Mouse (Mus musculus): Measurements from ENCODE around the gene Sds. TPM values are rescaled to one million over a fixed set of nuclear protein-coding genes. Genes with fewer than 3 reads are reported as not detected.

Sds gene
- polyA plus RNA-seq, 1 experiment = 5.2 TPM

- H3K4me1 ChIP-seq (ENCODE audit: control insufficient read depth, insufficient read depth, low read length) = peaks cover 5% of the 10 kb centered on the region
- no peak overlapping the region for H3K27ac ChIP-seq (ENCODE audit: control insufficient read depth, insufficient read depth, low read depth, low read length, poor library complexity)
- TF ChIP-seq CTCF (IDR thresholded peaks at IDR 0.05; ENCODE audit: control insufficient read depth, insufficient read depth, low read length) (no peak), POLR2A (IDR thresholded peaks at IDR 0.05; ENCODE audit: borderline replicate concordance, control insufficient read depth, low read depth, low read length) (no peak)
- H3K4me3 ChIP-seq (replicated peaks; ENCODE audit: control insufficient read depth, low read depth, low read length) = no peak overlapping the region
- 53% methylated on average over 9 of the region's 9 CpGs for WGBS
Measured at GRCm38 (mm10) chr5:120506490-120506889, 30.2 kb downstream of the Sds start.

GRCm38 (mm10) chr5:120507311-120507710, 31.0 kb downstream of the Sds start:
- 62% methylated on average over 4 of the region's 4 CpGs for WGBS
- no peak for TF ChIP-seq POLR2A (IDR thresholded peaks at IDR 0.05; ENCODE audit: borderline replicate concordance, control insufficient read depth, low read depth, low read length)
- TF ChIP-seq CTCF (IDR thresholded peaks at IDR 0.05; ENCODE audit: control insufficient read depth, insufficient read depth, low read length) = no peak
- Histone ChIP-seq H3K27ac (ENCODE audit: control insufficient read depth, insufficient read depth, low read depth, low read length, poor library complexity) (no peak overlapping the region), H3K4me3 (replicated peaks; ENCODE audit: control insufficient read depth, low read depth, low read length) (no peak overlapping the region), H3K4me1 (ENCODE audit: control insufficient read depth, insufficient read depth, low read length) (peaks cover 5% of the 10 kb centered on the region)

- Histone ChIP-seq H3K27ac (ENCODE audit: control insufficient read depth, insufficient read depth, low read depth, low read length, poor library complexity) (peak within 1 kb of the TSS; percentile 67), H3K4me1 (ENCODE audit: control insufficient read depth, insufficient read depth, low read length) (peaks cover 4% of the 10 kb centered on the region; the same call in 1 of the 2 replicates), H3K4me3 (replicated peaks; ENCODE audit: control insufficient read depth, low read depth, low read length) (peak within 1 kb of the TSS; percentile 89)
- TF ChIP-seq CTCF (IDR thresholded peaks at IDR 0.05; ENCODE audit: control insufficient read depth, insufficient read depth, low read length) (no peak), POLR2A (IDR thresholded peaks at IDR 0.05; ENCODE audit: borderline replicate concordance, control insufficient read depth, low read depth, low read length) (peak; percentile 93; the same call in 1 of the 2 replicates)
- under 1% methylated on average over 36 of the region's 36 CpGs for WGBS
Measured at GRCm38 (mm10) chr5:120510982-120511642, 34.8 kb downstream of the Sds start, which contains the start of gene Slc8b1. TSS of gene Slc8b1 (plus strand) at chr5:120511168.

- TF ChIP-seq POLR2A (IDR thresholded peaks at IDR 0.05; ENCODE audit: borderline replicate concordance, control insufficient read depth, low read depth, low read length) = no peak
- TF ChIP-seq CTCF (IDR thresholded peaks at IDR 0.05; ENCODE audit: control insufficient read depth, insufficient read depth, low read length) = no peak
- WGBS = 2% methylated on average over 14 of the region's 14 CpGs
- H3K4me1 ChIP-seq (ENCODE audit: control insufficient read depth, insufficient read depth, low read length) = peaks cover 4% of the 10 kb centered on the region; the same call in 1 of the 2 replicates
- peak overlapping the region; percentile 89 for H3K4me3 ChIP-seq (replicated peaks; ENCODE audit: control insufficient read depth, low read depth, low read length)
- peak overlapping the region; percentile 67 for H3K27ac ChIP-seq (ENCODE audit: control insufficient read depth, insufficient read depth, low read depth, low read length, poor library complexity)
Measured at GRCm38 (mm10) chr5:120511643-120512220, 35.4 kb downstream of the Sds start.

- peak overlapping the region; percentile 0 for H3K4me3 ChIP-seq (replicated peaks; ENCODE audit: control insufficient read depth, low read depth, low read length)
- TF ChIP-seq CTCF (IDR thresholded peaks at IDR 0.05; ENCODE audit: control insufficient read depth, insufficient read depth, low read length) (no peak), POLR2A (IDR thresholded peaks at IDR 0.05; ENCODE audit: borderline replicate concordance, control insufficient read depth, low read depth, low read length) (no peak)
- 66% methylated on average over 15 of the region's 15 CpGs for WGBS
- H3K27ac ChIP-seq (ENCODE audit: control insufficient read depth, insufficient read depth, low read depth, low read length, poor library complexity) = no peak overlapping the region; the same call in 1 of the 2 replicates
- H3K4me1 ChIP-seq (ENCODE audit: control insufficient read depth, insufficient read depth, low read length) = peaks cover 4% of the 10 kb centered on the region; the same call in 1 of the 2 replicates
Measured at GRCm38 (mm10) chr5:120512911-120513555, 36.7 kb downstream of the Sds start.

GRCm38 (mm10) chr5:120514031-120514677, 37.8 kb downstream of the Sds start:
- H3K27ac ChIP-seq (ENCODE audit: control insufficient read depth, insufficient read depth, low read depth, low read length, poor library complexity) = no peak overlapping the region
- TF ChIP-seq POLR2A (IDR thresholded peaks at IDR 0.05; ENCODE audit: borderline replicate concordance, control insufficient read depth, low read depth, low read length) = no peak
- TF ChIP-seq CTCF (IDR thresholded peaks at IDR 0.05; ENCODE audit: control insufficient read depth, insufficient read depth, low read length) = no peak
- no peak overlapping the region for H3K4me3 ChIP-seq (replicated peaks; ENCODE audit: control insufficient read depth, low read depth, low read length)
- 47% methylated on average over 9 of the region's 9 CpGs for WGBS
- peaks cover 4% of the 10 kb centered on the region; the same call in 1 of the 2 replicates for H3K4me1 ChIP-seq (ENCODE audit: control insufficient read depth, insufficient read depth, low read length)

- 41% methylated on average over 4 of the region's 4 CpGs for WGBS
- Histone ChIP-seq H3K4me1 (ENCODE audit: control insufficient read depth, insufficient read depth, low read length) (peaks cover 4% of the 10 kb centered on the region; the same call in 1 of the 2 replicates), H3K4me3 (replicated peaks; ENCODE audit: control insufficient read depth, low read depth, low read length) (no peak overlapping the region), H3K27ac (ENCODE audit: control insufficient read depth, insufficient read depth, low read depth, low read length, poor library complexity) (no peak overlapping the region)
- TF ChIP-seq POLR2A (IDR thresholded peaks at IDR 0.05; ENCODE audit: borderline replicate concordance, control insufficient read depth, low read depth, low read length) = no peak
- no peak for TF ChIP-seq CTCF (IDR thresholded peaks at IDR 0.05; ENCODE audit: control insufficient read depth, insufficient read depth, low read length)
Measured at GRCm38 (mm10) chr5:120514754-120515153, 38.4 kb downstream of the Sds start.

- Histone ChIP-seq H3K4me3 (replicated peaks; ENCODE audit: control insufficient read depth, low read depth, low read length) (no peak overlapping the region), H3K4me1 (ENCODE audit: control insufficient read depth, insufficient read depth, low read length) (peaks cover 3% of the 10 kb centered on the region; the same call in 1 of the 2 replicates), H3K27ac (ENCODE audit: control insufficient read depth, insufficient read depth, low read depth, low read length, poor library complexity) (no peak overlapping the region)
- WGBS = 76% methylated on average over 7 of the region's 7 CpGs
- TF ChIP-seq POLR2A (IDR thresholded peaks at IDR 0.05; ENCODE audit: borderline replicate concordance, control insufficient read depth, low read depth, low read length) = no peak
- no peak for TF ChIP-seq CTCF (IDR thresholded peaks at IDR 0.05; ENCODE audit: control insufficient read depth, insufficient read depth, low read length)
Measured at GRCm38 (mm10) chr5:120515451-120515850, 39.1 kb downstream of the Sds start.
